Mouse (Mus musculus): ENCODE data around the gene 1810009A15Rik.
"Not testable (repeated sequence)": the region's sequence is repeated elsewhere in the genome, so short reads cannot be mapped to it uniquely, and the experiment has no call there.

The 1810009A15Rik gene

GRCm38 (mm10) chr19:8895397-8895960 lies 6.8 kb downstream of the 1810009A15Rik start:
- DNase-seq (ENCODE audit: low read depth, low spot score): no peak
- no peaks in the 10 kb centered on the region for H3K27me3 ChIP-seq (ENCODE audit: control insufficient read depth, insufficient read depth, low read length, poor library complexity, severe bottlenecking)
- H3K36me3 ChIP-seq (ENCODE audit: control insufficient read depth, insufficient read depth, low read length, poor library complexity, severe bottlenecking): no peaks in the 10 kb centered on the region; the same call in 1 of the 2 replicates

- H3K36me3 ChIP-seq (ENCODE audit: control insufficient read depth, insufficient read depth, low read length, poor library complexity, severe bottlenecking); DNase-seq (ENCODE audit: low read depth, low spot score); H3K27me3 ChIP-seq (ENCODE audit: control insufficient read depth, insufficient read depth, low read length, poor library complexity, severe bottlenecking): not testable (repeated sequence)
Observed at GRCm38 (mm10) chr19:8896231-8896630, 7.6 kb downstream of the 1810009A15Rik start.

- H3K27me3 ChIP-seq (ENCODE audit: control insufficient read depth, insufficient read depth, low read length, poor library complexity, severe bottlenecking); H3K36me3 ChIP-seq (ENCODE audit: control insufficient read depth, insufficient read depth, low read length, poor library complexity, severe bottlenecking); DNase-seq (ENCODE audit: low read depth, low spot score): not testable (repeated sequence)
Observed at GRCm38 (mm10) chr19:8897211-8897864, 8.7 kb downstream of the 1810009A15Rik start.

DNA sequence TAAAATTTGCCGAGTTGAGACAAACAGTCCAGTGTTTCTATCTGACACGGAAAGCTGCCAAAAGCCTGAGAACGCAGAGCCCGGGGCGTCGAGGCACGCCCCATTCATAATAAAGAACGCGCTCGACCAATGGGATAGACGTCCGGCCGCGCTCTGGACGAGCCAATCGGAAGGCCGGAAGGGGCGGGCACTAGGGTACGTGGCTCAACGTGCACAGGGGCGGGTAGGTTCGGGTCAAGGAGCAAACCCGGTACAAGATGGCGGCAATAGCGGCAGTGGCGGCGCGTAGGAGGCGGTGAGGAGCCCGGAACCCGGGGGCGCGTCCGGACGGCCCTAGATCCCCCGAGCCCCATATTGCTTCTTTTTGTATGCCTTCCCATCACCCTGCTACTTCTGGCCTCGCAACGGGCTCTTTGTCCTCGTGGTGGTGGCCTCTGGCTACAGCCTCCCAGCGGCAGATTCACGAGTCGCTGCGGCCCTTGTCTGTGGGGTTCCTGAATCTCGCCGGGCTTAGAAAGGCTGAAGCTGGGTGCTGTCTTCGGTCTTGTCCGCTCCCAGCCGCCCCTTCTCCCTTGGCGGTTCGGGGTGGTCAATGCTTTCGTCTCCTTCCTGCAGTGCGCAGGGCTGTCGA lies 9.3 kb downstream of the 1810009A15Rik start, which contains the start of gene Ganab:
Ganab (plus strand) TSS at position 207 of the 631 bp plus-strand sequence.
- Histone ChIP-seq H3K27me3 (ENCODE audit: control insufficient read depth, insufficient read depth, low read length, poor library complexity, severe bottlenecking) (no peaks in the 10 kb centered on the region), H3K36me3 (ENCODE audit: control insufficient read depth, insufficient read depth, low read length, poor library complexity, severe bottlenecking) (peaks cover 5% of the 10 kb centered on the region; the same call in 1 of the 2 replicates)
- DNase-seq (ENCODE audit: low read depth, low spot score): peak; percentile 96

- Histone ChIP-seq H3K36me3 (ENCODE audit: control insufficient read depth, insufficient read depth, low read length, poor library complexity, severe bottlenecking) (peaks cover 6% of the 10 kb centered on the region; the same call in 1 of the 2 replicates), H3K27me3 (ENCODE audit: control insufficient read depth, insufficient read depth, low read length, poor library complexity, severe bottlenecking) (no peaks in the 10 kb centered on the region)
- DNase-seq (ENCODE audit: low read depth, low spot score): no peak
Observed at GRCm38 (mm10) chr19:8898576-8898975, 9.9 kb downstream of the 1810009A15Rik start.

- Histone ChIP-seq H3K27me3 (ENCODE audit: control insufficient read depth, insufficient read depth, low read length, poor library complexity, severe bottlenecking) (no peaks in the 10 kb centered on the region), H3K36me3 (ENCODE audit: control insufficient read depth, insufficient read depth, low read length, poor library complexity, severe bottlenecking) (peaks cover 7% of the 10 kb centered on the region; the same call in 1 of the 2 replicates)
- no peak for DNase-seq (ENCODE audit: low read depth, low spot score)
Observed at GRCm38 (mm10) chr19:8899079-8899478, 10.4 kb downstream of the 1810009A15Rik start.

DNA sequence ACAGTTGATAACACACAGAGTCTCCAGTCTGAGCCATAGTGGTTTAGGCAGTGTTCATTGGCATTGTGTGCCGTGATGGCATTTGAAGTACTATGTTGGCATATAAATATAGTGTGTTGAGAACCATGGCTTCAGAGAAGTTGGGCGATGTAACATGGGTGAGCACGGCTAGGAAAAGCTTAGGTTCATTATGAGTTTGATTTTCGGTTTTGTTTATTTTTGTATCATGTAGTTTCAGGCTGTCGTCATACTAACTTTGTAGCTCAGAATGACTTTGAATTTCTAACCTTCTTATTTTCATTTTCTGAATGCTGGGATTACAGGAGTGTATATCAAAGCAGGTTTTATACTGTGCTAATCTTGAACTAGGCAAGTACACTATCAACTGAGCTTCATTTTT lies 14.8 kb downstream of the 1810009A15Rik start:
- H3K36me3 ChIP-seq (ENCODE audit: control insufficient read depth, insufficient read depth, low read length, poor library complexity, severe bottlenecking): peaks cover 16% of the 10 kb centered on the region
- H3K27me3 ChIP-seq (ENCODE audit: control insufficient read depth, insufficient read depth, low read length, poor library complexity, severe bottlenecking): no peaks in the 10 kb centered on the region
- DNase-seq (ENCODE audit: low read depth, low spot score): no peak

GRCm38 (mm10) chr19:8908531-8908930 lies 19.9 kb downstream of the 1810009A15Rik start:
- no peaks in the 10 kb centered on the region for H3K27me3 ChIP-seq (ENCODE audit: control insufficient read depth, insufficient read depth, low read length, poor library complexity, severe bottlenecking)
- H3K36me3 ChIP-seq (ENCODE audit: control insufficient read depth, insufficient read depth, low read length, poor library complexity, severe bottlenecking): peaks cover 30% of the 10 kb centered on the region
- no peak for DNase-seq (ENCODE audit: low read depth, low spot score)

- DNase-seq (ENCODE audit: low read depth, low spot score): no peak
- peaks cover 34% of the 10 kb centered on the region for H3K36me3 ChIP-seq (ENCODE audit: control insufficient read depth, insufficient read depth, low read length, poor library complexity, severe bottlenecking)
Observed at GRCm38 (mm10) chr19:8911810-8912209, 23.2 kb downstream of the 1810009A15Rik start.

GRCm38 (mm10) chr19:8914212-8914611 lies 25.6 kb downstream of the 1810009A15Rik start:
- DNase-seq (ENCODE audit: low read depth, low spot score): no peak
- Histone ChIP-seq H3K36me3 (ENCODE audit: control insufficient read depth, insufficient read depth, low read length, poor library complexity, severe bottlenecking) (peaks cover 23% of the 10 kb centered on the region), H3K27me3 (ENCODE audit: control insufficient read depth, insufficient read depth, low read length, poor library complexity, severe bottlenecking) (no peaks in the 10 kb centered on the region)

More at GRCm38 (mm10) chr19:8911810-8912209, 23.2 kb downstream of the 1810009A15Rik start:
- no peaks in the 10 kb centered on the region for H3K27me3 ChIP-seq (ENCODE audit: control insufficient read depth, insufficient read depth, low read length, poor library complexity, severe bottlenecking)

- H3K36me3 ChIP-seq (ENCODE audit: control insufficient read depth, insufficient read depth, low read length, poor library complexity, severe bottlenecking): peaks cover 9% of the 10 kb centered on the region
- H3K27me3 ChIP-seq (ENCODE audit: control insufficient read depth, insufficient read depth, low read length, poor library complexity, severe bottlenecking): no peaks in the 10 kb centered on the region
- DNase-seq (ENCODE audit: low read depth, low spot score): peak; percentile 37
Observed at GRCm38 (mm10) chr19:8919000-8919399, 30.3 kb downstream of the 1810009A15Rik start.

GRCm38 (mm10) chr19:8919684-8920072 lies 31.0 kb downstream of the 1810009A15Rik start:
- peaks cover 3% of the 10 kb centered on the region for H3K36me3 ChIP-seq (ENCODE audit: control insufficient read depth, insufficient read depth, low read length, poor library complexity, severe bottlenecking)
- no peaks in the 10 kb centered on the region for H3K27me3 ChIP-seq (ENCODE audit: control insufficient read depth, insufficient read depth, low read length, poor library complexity, severe bottlenecking)
- no peak for DNase-seq (ENCODE audit: low read depth, low spot score)

GRCm38 (mm10) chr19:8920073-8920736 lies 31.6 kb downstream of the 1810009A15Rik start, which contains the start of gene B3gat3:
Gene B3gat3, plus strand, starts transcription at chr19:8920374.
- no peaks in the 10 kb centered on the region for H3K27me3 ChIP-seq (ENCODE audit: control insufficient read depth, insufficient read depth, low read length, poor library complexity, severe bottlenecking)
- peak; percentile 76 for DNase-seq (ENCODE audit: low read depth, low spot score)
- H3K36me3 ChIP-seq (ENCODE audit: control insufficient read depth, insufficient read depth, low read length, poor library complexity, severe bottlenecking): peaks cover 3% of the 10 kb centered on the region

- peak; percentile 51 for DNase-seq (ENCODE audit: low read depth, low spot score)
- Histone ChIP-seq H3K36me3 (ENCODE audit: control insufficient read depth, insufficient read depth, low read length, poor library complexity, severe bottlenecking) (peaks cover 3% of the 10 kb centered on the region), H3K27me3 (ENCODE audit: control insufficient read depth, insufficient read depth, low read length, poor library complexity, severe bottlenecking) (no peaks in the 10 kb centered on the region)
Observed at GRCm38 (mm10) chr19:8920836-8921291, 32.2 kb downstream of the 1810009A15Rik start.
